In genomic region chr9:44341487-44341886, GRCm38 (mm10) we compare ENCODE assay signal across 12 mouse cellular contexts. TPM values are rescaled to one million over a fixed set of nuclear protein-coding genes. Genes with fewer than 3 reads are reported as not detected.
DNase-seq lines count a peak whose midpoint lies in the region; ATAC-seq and TF ChIP-seq lines count a peak whose summit lies in the region.
"Had no signal": no experiment of that assay in that cellular context is flagged by ENCODE, and none has a peak within 500 bp of the region (broad histone marks: within the 10 kb centered on the region; RNA-seq: fewer than 3 reads in every experiment).

No protein-coding gene starts in this region.

- H3K9ac ChIP-seq in forebrain, embryonic 11.5 days (ENCODE audit: low read length) = no peak overlapping the region; the same call in 1 of the 2 replicates
- H3K9ac ChIP-seq in forebrain, embryonic 15.5 days (replicated peaks) = no peak overlapping the region
- peak overlapping the region; percentile 15; the same call in 1 of the 2 replicates for H3K9ac ChIP-seq in hindbrain, embryonic 13.5 days
- H3K9ac ChIP-seq in hindbrain, embryonic 14.5 days = no peak overlapping the region
- H3K9ac ChIP-seq: midbrain, embryonic 13.5 days had no signal

- no peak for ATAC-seq in forebrain, embryonic 11.5 days (replicated peaks; ENCODE audit: low FRiP score)
- no peak for ATAC-seq in forebrain, embryonic 15.5 days (replicated peaks)
- ATAC-seq in hindbrain, embryonic 13.5 days (ENCODE audit: low FRiP score) = no peak
- no peak for ATAC-seq in hindbrain, embryonic 14.5 days (ENCODE audit: low FRiP score)
- ATAC-seq: lung, postnatal 0 days; midbrain, embryonic 13.5 days had no signal

- 96% methylated on average over 5 of the region's 5 CpGs for WGBS in forebrain, embryonic 11.5 days
- WGBS in forebrain, embryonic 15.5 days = 92% methylated on average over 5 of the region's 5 CpGs
- 94% methylated on average over 5 of the region's 5 CpGs for WGBS in hindbrain, embryonic 13.5 days
- 91% methylated on average over 5 of the region's 5 CpGs for WGBS in hindbrain, embryonic 14.5 days
- 92% methylated on average over 5 of the region's 5 CpGs for WGBS in spleen, adult 2 months

- TF ChIP-seq POLR2A in spleen, adult 2 months (IDR thresholded peaks at IDR 0.05; ENCODE audit: low read depth, low read length) = no peak

- H3K27ac ChIP-seq in forebrain, embryonic 11.5 days (ENCODE audit: low read depth, low read length) = no peak overlapping the region
- no peak overlapping the region for H3K27ac ChIP-seq in forebrain, embryonic 15.5 days (replicated peaks)
- no peak overlapping the region for H3K27ac ChIP-seq in hindbrain, embryonic 13.5 days
- H3K27ac ChIP-seq in hindbrain, embryonic 14.5 days = no peak overlapping the region
- peak overlapping the region; percentile 24; the same call in 1 of the 2 replicates for H3K27ac ChIP-seq in spleen, adult 2 months (ENCODE audit: insufficient read depth, low read length)
- H3K27ac ChIP-seq: midbrain, embryonic 13.5 days had no signal

- TF ChIP-seq CTCF in spleen, adult 2 months (IDR thresholded peaks at IDR 0.05; ENCODE audit: extremely low read depth, insufficient read depth, insufficient read length, insufficient replicate concordance) = no peak

- peak overlapping the region; percentile 9; the same call in 1 of the 2 replicates for H3K4me3 ChIP-seq in forebrain, embryonic 11.5 days (ENCODE audit: low read depth, low read length)
- H3K4me3 ChIP-seq in forebrain, embryonic 15.5 days = no peak overlapping the region
- no peak overlapping the region for H3K4me3 ChIP-seq in hindbrain, embryonic 13.5 days
- H3K4me3 ChIP-seq in hindbrain, embryonic 14.5 days (replicated peaks; ENCODE audit: low read length) = no peak overlapping the region
- H3K4me3 ChIP-seq in spleen, adult 2 months (ENCODE audit: extremely low read depth, insufficient read depth, insufficient read length) = peak overlapping the region; percentile 31
- H3K4me3 ChIP-seq: midbrain, embryonic 13.5 days had no signal

- no peak for DNase-seq in forebrain, embryonic 11.5 days (ENCODE audit: low spot score)
- DNase-seq in hindbrain, embryonic 14.5 days (ENCODE audit: low spot score) = no peak
- no peak for DNase-seq in spleen, adult 2 months (ENCODE audit: low read depth in 1 of 2, low spot score in 2 of 2)
- no peak for DNase-seq in spleen, adult 18-20 months
- DNase-seq in adrenal gland, adult (ENCODE audit: inconsistent age in 2 of 2, low spot score in 1 of 2) = no peak
- DNase-seq in adrenal gland, postnatal 25 days = no peak
- DNase-seq: adrenal gland, postnatal 36 days; kidney, adult 9 months had no signal

- H3K4me2 ChIP-seq in forebrain, embryonic 11.5 days (ENCODE audit: low read depth, low read length, severe bottlenecking) = no peak overlapping the region
- H3K4me2 ChIP-seq in forebrain, embryonic 15.5 days (replicated peaks) = no peak overlapping the region
- H3K4me2 ChIP-seq in hindbrain, embryonic 13.5 days = no peak overlapping the region
- no peak overlapping the region for H3K4me2 ChIP-seq in hindbrain, embryonic 14.5 days (replicated peaks)
- H3K4me2 ChIP-seq: midbrain, embryonic 13.5 days had no signal

- no peaks in the 10 kb centered on the region for H3K27me3 ChIP-seq in forebrain, embryonic 11.5 days (ENCODE audit: control insufficient read depth, insufficient read depth, low read length)
- H3K27me3 ChIP-seq in forebrain, embryonic 15.5 days = no peaks in the 10 kb centered on the region
- no peaks in the 10 kb centered on the region for H3K27me3 ChIP-seq in hindbrain, embryonic 13.5 days
- H3K27me3 ChIP-seq in hindbrain, embryonic 14.5 days (ENCODE audit: control insufficient read depth, insufficient read depth, low read length) = no peaks in the 10 kb centered on the region
- H3K27me3 ChIP-seq in spleen, adult 2 months (ENCODE audit: control insufficient read depth, insufficient read depth, low read length) = no peaks in the 10 kb centered on the region
- H3K27me3 ChIP-seq: midbrain, embryonic 13.5 days had no signal

- H3K4me1 ChIP-seq in forebrain, embryonic 11.5 days (replicated peaks; ENCODE audit: control insufficient read depth, insufficient read depth, low read length) = peaks cover 12% of the 10 kb centered on the region; the same call in 1 of the 2 replicates
- peaks cover 31% of the 10 kb centered on the region for H3K4me1 ChIP-seq in forebrain, embryonic 15.5 days
- peaks cover 28% of the 10 kb centered on the region for H3K4me1 ChIP-seq in hindbrain, embryonic 13.5 days (replicated peaks)
- H3K4me1 ChIP-seq in hindbrain, embryonic 14.5 days (replicated peaks; ENCODE audit: control insufficient read depth, insufficient read depth, low read length) = peaks cover 13% of the 10 kb centered on the region
- H3K4me1 ChIP-seq in spleen, adult 2 months (ENCODE audit: control insufficient read depth, insufficient read depth, insufficient read length) = peaks cover 5% of the 10 kb centered on the region; the same call in 1 of the 2 replicates

- H3K36me3 ChIP-seq in forebrain, embryonic 11.5 days (ENCODE audit: control insufficient read depth, insufficient read depth, low read length) = peaks cover 4% of the 10 kb centered on the region; the same call in 1 of the 2 replicates
- H3K36me3 ChIP-seq in forebrain, embryonic 15.5 days = peaks cover 9% of the 10 kb centered on the region
- peaks cover 33% of the 10 kb centered on the region for H3K36me3 ChIP-seq in hindbrain, embryonic 13.5 days
- H3K36me3 ChIP-seq in hindbrain, embryonic 14.5 days (replicated peaks; ENCODE audit: control insufficient read depth, insufficient read depth) = peaks cover 15% of the 10 kb centered on the region
- H3K36me3 ChIP-seq in spleen, adult 2 months (ENCODE audit: control insufficient read depth, insufficient read depth, low read length) = peaks cover 6% of the 10 kb centered on the region

- no peaks in the 10 kb centered on the region for H3K9me3 ChIP-seq in forebrain, embryonic 11.5 days (ENCODE audit: control insufficient read depth, low read length)
- H3K9me3 ChIP-seq in forebrain, embryonic 15.5 days = no peaks in the 10 kb centered on the region
- H3K9me3 ChIP-seq in hindbrain, embryonic 13.5 days = no peaks in the 10 kb centered on the region
- H3K9me3 ChIP-seq in hindbrain, embryonic 14.5 days (ENCODE audit: control insufficient read depth, low read length) = no peaks in the 10 kb centered on the region
- H3K9me3 ChIP-seq: midbrain, embryonic 13.5 days had no signal

RNA-seq across cellular contexts. Expression of gene Hmbs, which starts 2.5 kb away (rescaled TPM):
- polyA plus RNA-seq in forebrain, embryonic 11.5 days (2014; fragmentation: Nextera tagmentation; extraction: Ambion mirVana) = 155 and 166 TPM in 2 replicates
- 66.3 and 71.2 TPM in 2 replicates for polyA plus RNA-seq in forebrain, embryonic 15.5 days (2015; fragmentation: Nextera tagmentation; extraction: Ambion mirVana)
- polyA plus RNA-seq in hindbrain, embryonic 13.5 days (2015; fragmentation: Nextera tagmentation; extraction: Ambion mirVana) = 66.8 and 70.8 TPM in 2 replicates
- polyA plus RNA-seq in hindbrain, embryonic 14.5 days (2014; fragmentation: Nextera tagmentation; extraction: Ambion mirVana) = 60.8 and 62.2 TPM in 2 replicates
- 121 and 147 TPM in 2 replicates for polyA plus RNA-seq in spleen, adult 2 months (2012; rRNA removed)
- 81.2 and 102 TPM in 2 replicates for total RNA-seq in adrenal gland, postnatal 25 days (2021)

RNA-seq across cellular contexts. Expression of gene H2afx, which starts 7.0 kb away (rescaled TPM):
- 463 and 498 TPM in 2 replicates for polyA plus RNA-seq in forebrain, embryonic 11.5 days (2014; fragmentation: Nextera tagmentation; extraction: Ambion mirVana)
- 232 and 253 TPM in 2 replicates for polyA plus RNA-seq in forebrain, embryonic 15.5 days (2015; fragmentation: Nextera tagmentation; extraction: Ambion mirVana)
- 145 and 151 TPM in 2 replicates for polyA plus RNA-seq in hindbrain, embryonic 13.5 days (2015; fragmentation: Nextera tagmentation; extraction: Ambion mirVana)
- 102 and 107 TPM in 2 replicates for polyA plus RNA-seq in hindbrain, embryonic 14.5 days (2014; fragmentation: Nextera tagmentation; extraction: Ambion mirVana)
- 117 and 258 TPM in 2 replicates for polyA plus RNA-seq in spleen, adult 2 months (2012; rRNA removed)
- total RNA-seq in adrenal gland, postnatal 25 days (2021) = 56.5 and 65.2 TPM in 2 replicates

RNA-seq across cellular contexts. Expression of gene Dpagt1, which starts 15.7 kb away (rescaled TPM):
- polyA plus RNA-seq in forebrain, embryonic 11.5 days (2014; fragmentation: Nextera tagmentation; extraction: Ambion mirVana) = 47.7 and 49.1 TPM in 2 replicates
- polyA plus RNA-seq in forebrain, embryonic 15.5 days (2015; fragmentation: Nextera tagmentation; extraction: Ambion mirVana) = 32.2 and 32.5 TPM in 2 replicates
- polyA plus RNA-seq in hindbrain, embryonic 13.5 days (2015; fragmentation: Nextera tagmentation; extraction: Ambion mirVana) = 37.0 and 40.4 TPM in 2 replicates
- polyA plus RNA-seq in hindbrain, embryonic 14.5 days (2014; fragmentation: Nextera tagmentation; extraction: Ambion mirVana) = 34.6 and 36.1 TPM in 2 replicates
- 24.0 and 25.2 TPM in 2 replicates for polyA plus RNA-seq in spleen, adult 2 months (2012; rRNA removed)
- 34.3 and 34.5 TPM in 2 replicates for total RNA-seq in adrenal gland, postnatal 25 days (2021)

RNA-seq across cellular contexts. Expression of gene Vps11, which starts 20.0 kb away (rescaled TPM):
- 32.2 and 35.7 TPM in 2 replicates for polyA plus RNA-seq in forebrain, embryonic 11.5 days (2014; fragmentation: Nextera tagmentation; extraction: Ambion mirVana)
- 38.4 and 42.3 TPM in 2 replicates for polyA plus RNA-seq in forebrain, embryonic 15.5 days (2015; fragmentation: Nextera tagmentation; extraction: Ambion mirVana)
- 36.2 and 38.0 TPM in 2 replicates for polyA plus RNA-seq in hindbrain, embryonic 13.5 days (2015; fragmentation: Nextera tagmentation; extraction: Ambion mirVana)
- polyA plus RNA-seq in hindbrain, embryonic 14.5 days (2014; fragmentation: Nextera tagmentation; extraction: Ambion mirVana) = 34.8 and 42.4 TPM in 2 replicates
- 23.7 and 25.6 TPM in 2 replicates for polyA plus RNA-seq in spleen, adult 2 months (2012; rRNA removed)
- 52.4 and 74.6 TPM in 2 replicates for total RNA-seq in adrenal gland, postnatal 25 days (2021)

RNA-seq across cellular contexts. Expression of gene C2cd2l, which starts 21.4 kb away (rescaled TPM):
- 12.2 and 13.7 TPM in 2 replicates for polyA plus RNA-seq in forebrain, embryonic 11.5 days (2014; fragmentation: Nextera tagmentation; extraction: Ambion mirVana)
- polyA plus RNA-seq in forebrain, embryonic 15.5 days (2015; fragmentation: Nextera tagmentation; extraction: Ambion mirVana) = 21.5 and 24.2 TPM in 2 replicates
- polyA plus RNA-seq in hindbrain, embryonic 13.5 days (2015; fragmentation: Nextera tagmentation; extraction: Ambion mirVana) = 19.1 and 21.6 TPM in 2 replicates
- 24.0 and 25.6 TPM in 2 replicates for polyA plus RNA-seq in hindbrain, embryonic 14.5 days (2014; fragmentation: Nextera tagmentation; extraction: Ambion mirVana)
- polyA plus RNA-seq in spleen, adult 2 months (2012; rRNA removed) = 28.0 and 38.5 TPM in 2 replicates
- total RNA-seq in adrenal gland, postnatal 25 days (2021) = 43.3 and 48.8 TPM in 2 replicates

Comparison
In these comparisons a context has a peak if more than half of its experiments do, and no peak if none do; other contexts are left out.
1. H3K4me3 ChIP-seq: peak in forebrain, embryonic 11.5 days (single experiment) and spleen, adult 2 months (single experiment); none in forebrain, embryonic 15.5 days (single experiment), hindbrain, embryonic 13.5 days (single experiment) and hindbrain, embryonic 14.5 days (single experiment).